Mouse (Mus musculus): Measurements from ENCODE around the gene Tmem138.

DNA sequence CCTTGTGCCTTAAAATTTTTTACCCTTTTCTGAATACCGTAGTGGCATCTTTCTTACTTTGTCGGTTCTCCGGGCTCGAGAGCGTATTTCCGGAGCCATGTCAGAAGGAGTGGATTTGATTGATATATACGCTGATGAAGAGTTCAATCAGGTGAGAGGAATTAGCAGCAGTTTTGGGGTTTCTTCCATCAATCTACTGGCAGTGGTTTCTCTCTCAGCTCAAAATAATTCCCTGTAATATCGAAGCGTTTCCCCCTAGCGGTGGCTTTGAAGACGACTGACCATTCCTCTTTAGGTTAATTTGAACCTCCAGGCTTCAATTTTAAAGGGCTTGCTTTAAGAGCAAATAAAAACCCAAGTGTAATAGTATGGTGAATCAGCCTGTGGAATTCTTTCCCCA lies 51.3 kb downstream of the Tmem138 start, which contains the start of gene Sdhaf2:
- TF ChIP-seq POLR2AphosphoS2 (IDR thresholded peaks at IDR 0.05; ENCODE audit: insufficient read length, low read depth): no peak
- TF ChIP-seq POLR2A (IDR thresholded peaks at IDR 0.05; ENCODE audit: insufficient read length, low read depth): no peak
- TF ChIP-seq TCF12 (IDR thresholded peaks at IDR 0.05; ENCODE audit: insufficient read depth, poor library complexity, severe bottlenecking): no peak
- TF ChIP-seq CEBPB (IDR thresholded peaks at IDR 0.05; ENCODE audit: insufficient read depth, poor library complexity, severe bottlenecking): no peak
- no peak for TF ChIP-seq TCF3 (IDR thresholded peaks at IDR 0.05; ENCODE audit: insufficient read length, low read depth)
- TF ChIP-seq USF1 (IDR thresholded peaks at IDR 0.05; ENCODE audit: low read depth): no peak
- TF ChIP-seq REST (IDR thresholded peaks at IDR 0.05; ENCODE audit: insufficient read depth, insufficient read length): no peak
- TF ChIP-seq MAX (IDR thresholded peaks at IDR 0.05; ENCODE audit: low read depth): no peak
- no peak for TF ChIP-seq MYOG (IDR thresholded peaks at IDR 0.05; ENCODE audit: control insufficient read depth in 1 of 3, insufficient read depth in 1 of 3, insufficient read length in 2 of 3, low read depth in 2 of 3)
- no peak for TF ChIP-seq MYOD1 (IDR thresholded peaks at IDR 0.05; ENCODE audit: control insufficient read depth in 1 of 3, insufficient read length in 2 of 3, low read depth in 2 of 3)
